Mouse (Mus musculus): Measurements from ENCODE around the gene Prdm16. TPM values are rescaled to one million over a fixed set of nuclear protein-coding genes. Genes with fewer than 3 reads are reported as not detected.

Prdm16 gene
- polyA plus RNA-seq (2012; ENCODE audit: insufficient read depth, insufficient read length, missing spikeins) = 0.50 and 0.95 TPM in 2 replicates

GRCm38 (mm10) chr4:154636721-154637311 is at the start of gene Prdm16:
Gene Prdm16, minus strand, starts transcription at chr4:154636873.
- Histone ChIP-seq H3K27ac (ENCODE audit: insufficient read depth, low read depth, low read length) (no peak within 1 kb of the TSS), H3K4me1 (ENCODE audit: control insufficient read depth, insufficient read depth, low read length) (no peaks in the 10 kb centered on the region), H3K4me3 (ENCODE audit: insufficient read depth, low read length) (peak within 1 kb of the TSS; percentile 58)
- no peak for TF ChIP-seq POLR2A (IDR thresholded peaks at IDR 0.05; ENCODE audit: borderline replicate concordance, low read depth, low read length)

GRCm38 (mm10) chr4:154683068-154683752 is 46.5 kb upstream of the Prdm16 start:
- Histone ChIP-seq H3K27ac (ENCODE audit: insufficient read depth, low read depth, low read length) (no peak overlapping the region), H3K4me3 (ENCODE audit: insufficient read depth, low read length) (no peak overlapping the region), H3K4me1 (ENCODE audit: control insufficient read depth, insufficient read depth, low read length) (no peaks in the 10 kb centered on the region)
- TF ChIP-seq POLR2A (IDR thresholded peaks at IDR 0.05; ENCODE audit: borderline replicate concordance, low read depth, low read length) (no peak), CTCF (IDR thresholded peaks at IDR 0.05; ENCODE audit: low read depth, low read length) (no peak)

- TF ChIP-seq CTCF (IDR thresholded peaks at IDR 0.05; ENCODE audit: low read depth, low read length) = no peak
- no peak for TF ChIP-seq POLR2A (IDR thresholded peaks at IDR 0.05; ENCODE audit: borderline replicate concordance, low read depth, low read length)
- H3K4me1 ChIP-seq (ENCODE audit: control insufficient read depth, insufficient read depth, low read length) = no peaks in the 10 kb centered on the region
- H3K4me3 ChIP-seq (ENCODE audit: insufficient read depth, low read length) = no peak overlapping the region
- H3K27ac ChIP-seq (ENCODE audit: insufficient read depth, low read depth, low read length) = no peak overlapping the region
Observed at GRCm38 (mm10) chr4:154682311-154682710, 45.6 kb upstream of the Prdm16 start.

GRCm38 (mm10) chr4:154675441-154676000 is 38.8 kb upstream of the Prdm16 start:
- Histone ChIP-seq H3K27ac (ENCODE audit: insufficient read depth, low read depth, low read length) (no peak overlapping the region), H3K4me1 (ENCODE audit: control insufficient read depth, insufficient read depth, low read length) (no peaks in the 10 kb centered on the region), H3K4me3 (ENCODE audit: insufficient read depth, low read length) (no peak overlapping the region)
- no peak for TF ChIP-seq POLR2A (IDR thresholded peaks at IDR 0.05; ENCODE audit: borderline replicate concordance, low read depth, low read length)
- no peak for TF ChIP-seq CTCF (IDR thresholded peaks at IDR 0.05; ENCODE audit: low read depth, low read length)

- H3K4me3 ChIP-seq (ENCODE audit: insufficient read depth, low read length) = no peak overlapping the region
- no peak overlapping the region for H3K27ac ChIP-seq (ENCODE audit: insufficient read depth, low read depth, low read length)
- no peaks in the 10 kb centered on the region for H3K4me1 ChIP-seq (ENCODE audit: control insufficient read depth, insufficient read depth, low read length)
- TF ChIP-seq CTCF (IDR thresholded peaks at IDR 0.05; ENCODE audit: low read depth, low read length) (no peak), POLR2A (IDR thresholded peaks at IDR 0.05; ENCODE audit: borderline replicate concordance, low read depth, low read length) (no peak)
Observed at GRCm38 (mm10) chr4:154674966-154675365, 38.3 kb upstream of the Prdm16 start.

GRCm38 (mm10) chr4:154674541-154674940 is 37.9 kb upstream of the Prdm16 start:
- Histone ChIP-seq H3K4me3 (ENCODE audit: insufficient read depth, low read length) (no peak overlapping the region), H3K4me1 (ENCODE audit: control insufficient read depth, insufficient read depth, low read length) (no peaks in the 10 kb centered on the region), H3K27ac (ENCODE audit: insufficient read depth, low read depth, low read length) (no peak overlapping the region)
- no peak for TF ChIP-seq POLR2A (IDR thresholded peaks at IDR 0.05; ENCODE audit: borderline replicate concordance, low read depth, low read length)
- peak; percentile 77 for TF ChIP-seq CTCF (IDR thresholded peaks at IDR 0.05; ENCODE audit: low read depth, low read length)

- no peaks in the 10 kb centered on the region for H3K4me1 ChIP-seq (ENCODE audit: control insufficient read depth, insufficient read depth, low read length)
- no peak overlapping the region for H3K4me3 ChIP-seq (ENCODE audit: insufficient read depth, low read length)
- H3K27ac ChIP-seq (ENCODE audit: insufficient read depth, low read depth, low read length) = no peak overlapping the region
- TF ChIP-seq POLR2A (IDR thresholded peaks at IDR 0.05; ENCODE audit: borderline replicate concordance, low read depth, low read length) = no peak
- TF ChIP-seq CTCF (IDR thresholded peaks at IDR 0.05; ENCODE audit: low read depth, low read length) = no peak
Observed at GRCm38 (mm10) chr4:154673986-154674385, 37.3 kb upstream of the Prdm16 start.

- H3K4me1 ChIP-seq (ENCODE audit: control insufficient read depth, insufficient read depth, low read length) = no peaks in the 10 kb centered on the region
- no peak overlapping the region for H3K27ac ChIP-seq (ENCODE audit: insufficient read depth, low read depth, low read length)
- TF ChIP-seq CTCF (IDR thresholded peaks at IDR 0.05; ENCODE audit: low read depth, low read length) = no peak
- TF ChIP-seq POLR2A (IDR thresholded peaks at IDR 0.05; ENCODE audit: borderline replicate concordance, low read depth, low read length) = no peak
- H3K4me3 ChIP-seq (ENCODE audit: insufficient read depth, low read length) = no peak overlapping the region
Observed at GRCm38 (mm10) chr4:154672027-154672426, 35.4 kb upstream of the Prdm16 start.

GRCm38 (mm10) chr4:154671232-154671912 is 34.7 kb upstream of the Prdm16 start:
- Histone ChIP-seq H3K4me1 (ENCODE audit: control insufficient read depth, insufficient read depth, low read length) (no peaks in the 10 kb centered on the region), H3K4me3 (ENCODE audit: insufficient read depth, low read length) (no peak overlapping the region), H3K27ac (ENCODE audit: insufficient read depth, low read depth, low read length) (no peak overlapping the region)
- no peak for TF ChIP-seq CTCF (IDR thresholded peaks at IDR 0.05; ENCODE audit: low read depth, low read length)
- no peak for TF ChIP-seq POLR2A (IDR thresholded peaks at IDR 0.05; ENCODE audit: borderline replicate concordance, low read depth, low read length)

- Histone ChIP-seq H3K4me1 (ENCODE audit: control insufficient read depth, insufficient read depth, low read length) (no peaks in the 10 kb centered on the region), H3K4me3 (ENCODE audit: insufficient read depth, low read length) (no peak within 1 kb of the TSS), H3K27ac (ENCODE audit: insufficient read depth, low read depth, low read length) (no peak within 1 kb of the TSS)
- TF ChIP-seq CTCF (IDR thresholded peaks at IDR 0.05; ENCODE audit: low read depth, low read length) (no peak), POLR2A (IDR thresholded peaks at IDR 0.05; ENCODE audit: borderline replicate concordance, low read depth, low read length) (no peak)
Observed at GRCm38 (mm10) chr4:154667767-154668166, 31.1 kb upstream of the Prdm16 start, which contains the start of gene Actrt2. Gene Actrt2, minus strand, starts transcription at chr4:154667867.

Data from bone marrow macrophage, adult 2 months (primary cell).